Comparison of ENCODE assay signal across 26 mouse cellular contexts in genomic region chr16:90252521-90252920, GRCm38 (mm10). TPM values are rescaled to one million over a fixed set of nuclear protein-coding genes. Genes with fewer than 3 reads are reported as not detected.
DNase-seq lines count a peak whose midpoint lies in the region; ATAC-seq and TF ChIP-seq lines count a peak whose summit lies in the region.
"Had no signal": no experiment of that assay in that cellular context is flagged by ENCODE, and none has a peak within 500 bp of the region (broad histone marks: within the 10 kb centered on the region; RNA-seq: fewer than 3 reads in every experiment).

No protein-coding gene starts in this region.

- H3K27ac ChIP-seq in left cerebral cortex, adult 2 months = peak overlapping the region; percentile 78
- no peak overlapping the region for H3K27ac ChIP-seq in thymus, adult 2 months (ENCODE audit: control insufficient read depth, insufficient read depth, low read length)
- H3K27ac ChIP-seq: embryonic facial prominence, embryonic 13.5 days; embryonic facial prominence, embryonic 15.5 days; forebrain, embryonic 13.5 days; forebrain, embryonic 15.5 days had no signal

- no peaks in the 10 kb centered on the region for H3K27me3 ChIP-seq in thymus, adult 2 months (ENCODE audit: control insufficient read depth, insufficient read depth, low read length)
- H3K27me3 ChIP-seq: CH12.LX; embryonic facial prominence, embryonic 13.5 days; embryonic facial prominence, embryonic 15.5 days; forebrain, embryonic 13.5 days; forebrain, embryonic 15.5 days; Patski had no signal

- WGBS in thymus, adult 2 months = 95% methylated on average over 2 of the region's 2 CpGs

- peak; percentile 88 for ATAC-seq in frontal cortex, adult (ENCODE audit: low TSS enrichment)
- ATAC-seq: activated CD4-positive, CD25-positive, alpha-beta regulatory T cell, adult 4 months; CD4-positive, CD25-positive, alpha-beta regulatory T cell, adult 4 months; forebrain, embryonic 13.5 days; forebrain, embryonic 15.5 days; forebrain, postnatal 0 days; Patski had no signal

- intact Hi-C loops in left cerebral cortex, adult 2 months (cut with DNase I) = no loop called here
- intact Hi-C loops in left cerebral cortex, postnatal 36 days (cut with DNase I) = no loop called here

- no peak for DNase-seq in frontal cortex, postnatal 10 days (ENCODE audit: low spot score in 2 of 2)
- no peak for DNase-seq in left cerebral cortex, adult 2 months (ENCODE audit: extremely low spot score in 1 of 2, low spot score in 2 of 2)
- DNase-seq in left cerebral cortex, postnatal 36 days (ENCODE audit: low spot score in 2 of 2) = no peak
- DNase-seq in thymus, adult 2 months = no peak
- DNase-seq: adrenal gland, adult 8-10 months; adrenal gland, postnatal 14 days; adrenal gland, postnatal 36 days; B cell, adult 2 months; cerebellum, adult 11 months; cerebellum, adult 18-20 months; cerebellum, adult 8-10 months; cerebellum, adult 9-11 months; cerebellum, postnatal 14 days; cerebellum, postnatal 36 days; embryo, embryonic 11 days; forebrain, postnatal 0 days had no signal

- H3K4me1 ChIP-seq in thymus, adult 2 months (replicated peaks; ENCODE audit: control insufficient read depth, insufficient read depth, low read length) = no peaks in the 10 kb centered on the region
- H3K4me1 ChIP-seq: embryonic facial prominence, embryonic 13.5 days; embryonic facial prominence, embryonic 15.5 days; forebrain, embryonic 13.5 days; forebrain, embryonic 15.5 days had no signal

- TF ChIP-seq CTCF in left cerebral cortex, adult 2 months (IDR thresholded peaks at IDR 0.05) = no peak
- TF ChIP-seq CTCF in thymus, adult 2 months (IDR thresholded peaks at IDR 0.05; ENCODE audit: borderline replicate concordance, control insufficient read depth, extremely low read depth, insufficient read depth, low read length, poor library complexity) = no peak

- no peak overlapping the region for H3K4me3 ChIP-seq in left cerebral cortex, adult 2 months
- H3K4me3 ChIP-seq in thymus, adult 2 months (ENCODE audit: control insufficient read depth, insufficient read depth, low read length) = no peak overlapping the region
- H3K4me3 ChIP-seq: embryonic facial prominence, embryonic 13.5 days; embryonic facial prominence, embryonic 15.5 days; erythroblast, embryonic 14.5 days; forebrain, embryonic 13.5 days; forebrain, embryonic 15.5 days had no signal

- TF ChIP-seq POLR2A in thymus, adult 2 months (IDR thresholded peaks at IDR 0.05; ENCODE audit: control insufficient read depth, extremely low read depth, insufficient read depth, low read length, poor library complexity) = no peak

- H3K36me3 ChIP-seq in thymus, adult 2 months (ENCODE audit: control insufficient read depth, insufficient read depth, low read length) = peaks cover 81% of the 10 kb centered on the region

RNA-seq across cellular contexts. Expression of gene Scaf4, which starts 31.8 kb away (rescaled TPM):
- total RNA-seq in left cerebral cortex, adult 2 months (2021) = 10 to 100 TPM; 48.2 to 51.3 TPM
- 10 to 100 TPM; 35.0 to 58.2 TPM for total RNA-seq in left cerebral cortex, postnatal 36 days (2021)
- polyA plus RNA-seq in thymus, adult 2 months (2012; rRNA removed) = 110 and 125 TPM in 2 replicates

RNA-seq across cellular contexts. Expression of gene Sod1, which starts 32.0 kb away (rescaled TPM):
- 100 to 1,000 TPM; 411 TPM for total RNA-seq in left cerebral cortex, adult 2 months (2021)
- 100 to 1,000 TPM; 400 to 436 TPM for total RNA-seq in left cerebral cortex, postnatal 36 days (2021)
- 277 and 305 TPM in 2 replicates for polyA plus RNA-seq in thymus, adult 2 months (2012; rRNA removed)
